Mouse (Mus musculus) midbrain, postnatal 0 days (tissue): ENCODE measurements at regions not wholly inside any gene's neighbourhood (a gene's known extent, or its start where the extent isn't known, plus 50 kb on each side); places are given as distances from the start of the nearest gene placed in this dataset.

Experiments
- ATAC-seq: fragments of 200-750 bp; cut with Nextera tagmentation; 2 replicates; pipeline ENCODE4 v1.8.0; 2017; ENCODE audit warnings: moderate number of reproducible peaks, mild to moderate bottlenecking, moderate TSS enrichment, moderate library complexity; ENCODE audit not compliant: low FRiP score
- DNase-seq: peaks from one replicate; pipeline ENCODE4 v3.0.0-alpha.2; 2015; ENCODE audit warnings: low spot score
- H3K27ac ChIP-seq: fragments of 300-500 bp; sonication (generic); 2 replicates; pipeline ENCODE4 v1.5.1; 2014; ENCODE audit warnings: low read depth, mild to moderate bottlenecking, low read length, mixed read lengths
- H3K27me3 ChIP-seq: fragments of 300-500 bp; sonication (generic); 2 replicates; pipeline ENCODE4 v1.6.1; 2014; ENCODE audit warnings: low read length, control low read depth, mixed read lengths; ENCODE audit not compliant: insufficient read depth
- H3K36me3 ChIP-seq: fragments of 300-500 bp; sonication (generic); 2 replicates; pipeline ENCODE4 v1.6.1; 2014; ENCODE audit warnings: low read length, control low read depth, mixed read lengths; ENCODE audit not compliant: insufficient read depth
- H3K4me1 ChIP-seq: fragments of 300-500 bp; sonication (generic); 2 replicates; pipeline ENCODE4 v1.6.1; 2014; ENCODE audit warnings: mild to moderate bottlenecking, control low read depth, antibody characterized with exemption, low read length, mixed read lengths; ENCODE audit not compliant: insufficient read depth
- H3K4me2 ChIP-seq: fragments of 300-500 bp; sonication (generic); 2 replicates; pipeline ENCODE4 v1.6.1; 2014; ENCODE audit warnings: low read depth, mild to moderate bottlenecking, low read length, mixed read lengths; ENCODE audit not compliant: poor library complexity, severe bottlenecking
- H3K4me3 ChIP-seq: fragments of 300-500 bp; sonication (generic); 2 replicates; pipeline ENCODE4 v1.5.1; 2014; ENCODE audit warnings: low read depth, mild to moderate bottlenecking, low read length, moderate library complexity
- H3K9ac ChIP-seq: fragments of 300-500 bp; sonication (generic); replicated peaks from 2 replicates; pipeline ENCODE4 v1.6.1; 2014; ENCODE audit warnings: mild to moderate bottlenecking, low read length, moderate library complexity, mixed read lengths; ENCODE audit not compliant: poor library complexity, severe bottlenecking
- H3K9me3 ChIP-seq: fragments of 300-500 bp; sonication (generic); 2 replicates; pipeline ENCODE4 v1.6.1; 2016; ENCODE audit warnings: low read length, control low read depth
- CTCF ChIP-seq: IDR thresholded peaks from 2 replicates; pipeline ENCODE4 v1.5.1; 2016; ENCODE audit warnings: antibody characterized with exemption, mild to moderate bottlenecking
- WGBS: fragments of 180-500 bp; shearing (Covaris S2); extraction: QIAGEN DNeasy Blood & Tissue Kit; methylation state at CpG from one replicate; pipeline ENCODE4 v1.1.7; 2014; 5-methylcytosine and 5-hydroxymethylcytosine counted together

GRCm38 (mm10) chr6:51767582-51768341, 244.1 kb downstream of the Snx10 start:
- H3K27me3 ChIP-seq: no peaks in the 10 kb centered on the region
- peak overlapping the region; percentile 37 for H3K4me2 ChIP-seq
- no peaks in the 10 kb centered on the region for H3K9me3 ChIP-seq
- H3K9ac ChIP-seq: 0 out of 2 replicates have a peak overlapping the region, but pooled peaks have one; percentile 29
- H3K4me3 ChIP-seq: peak overlapping the region; percentile 13; the same call in 1 of the 2 replicates
- peak overlapping the region; percentile 57 for H3K27ac ChIP-seq
- peak; percentile 68 for ATAC-seq
- TF ChIP-seq CTCF: no peak
- 5% methylated on average over 15 of the region's 15 CpGs for WGBS
- peaks cover 7% of the 10 kb centered on the region; the same call in 1 of the 2 replicates for H3K4me1 ChIP-seq
- no peaks in the 10 kb centered on the region for H3K36me3 ChIP-seq
- peak; percentile 78 for DNase-seq

- WGBS: 87% methylated on average over 9 of the region's 9 CpGs
- Histone ChIP-seq H3K9me3 (no peaks in the 10 kb centered on the region), H3K9ac (no peak overlapping the region), H3K4me1 (peaks cover 7% of the 10 kb centered on the region; the same call in 1 of the 2 replicates), H3K36me3 (no peaks in the 10 kb centered on the region), H3K27ac (no peak overlapping the region), H3K4me2 (no peak overlapping the region), H3K4me3 (no peak overlapping the region), H3K27me3 (no peaks in the 10 kb centered on the region)
- ATAC-seq (no peak), DNase-seq (no peak)
- TF ChIP-seq CTCF: no peak
These were observed 241.3 kb downstream of the Skap2 start for GRCm38 (mm10) chr6:51771001-51771400.

GRCm38 (mm10) chr6:51771424-51771823, 240.9 kb downstream of the Skap2 start:
- Histone ChIP-seq H3K4me3 (no peak overlapping the region), H3K9me3 (no peaks in the 10 kb centered on the region), H3K36me3 (no peaks in the 10 kb centered on the region), H3K4me2 (no peak overlapping the region), H3K27me3 (no peaks in the 10 kb centered on the region), H3K4me1 (peaks cover 7% of the 10 kb centered on the region; the same call in 1 of the 2 replicates), H3K9ac (no peak overlapping the region), H3K27ac (no peak overlapping the region)
- ATAC-seq: no peak
- DNase-seq: no peak
- 76% methylated on average over 11 of the region's 11 CpGs for WGBS
- no peak for TF ChIP-seq CTCF

GRCm38 (mm10) chr6:51774771-51775170, 237.6 kb downstream of the Skap2 start:
- WGBS: 76% methylated on average over 3 of the region's 3 CpGs
- no peaks in the 10 kb centered on the region for H3K36me3 ChIP-seq
- H3K27ac ChIP-seq: no peak overlapping the region
- H3K4me3 ChIP-seq: no peak overlapping the region
- peak; percentile 45 for TF ChIP-seq CTCF
- no peaks in the 10 kb centered on the region for H3K4me1 ChIP-seq
- ATAC-seq: no peak
- H3K4me2 ChIP-seq: no peak overlapping the region
- H3K9ac ChIP-seq: no peak overlapping the region
- H3K27me3 ChIP-seq: no peaks in the 10 kb centered on the region
- no peaks in the 10 kb centered on the region for H3K9me3 ChIP-seq
- DNase-seq: no peak

GRCm38 (mm10) chr6:51785615-51786014, 226.7 kb downstream of the Skap2 start:
- H3K4me1 ChIP-seq: no peaks in the 10 kb centered on the region; the same call in 1 of the 2 replicates
- no peaks in the 10 kb centered on the region for H3K27me3 ChIP-seq
- no peak for TF ChIP-seq CTCF
- no peak overlapping the region for H3K4me2 ChIP-seq
- H3K36me3 ChIP-seq: no peaks in the 10 kb centered on the region
- no peak overlapping the region for H3K9ac ChIP-seq
- H3K27ac ChIP-seq: no peak overlapping the region
- no peaks in the 10 kb centered on the region for H3K9me3 ChIP-seq
- 79% methylated on average over 3 of the region's 3 CpGs for whole genome bisulfite sequencing
- no peak for DNase-seq
- no peak overlapping the region for H3K4me3 ChIP-seq
- no peak for ATAC-seq

- ATAC-seq (no peak), DNase-seq (no peak)
- H3K9me3 ChIP-seq: no peaks in the 10 kb centered on the region
- H3K9ac ChIP-seq: no peak overlapping the region
- H3K27me3 ChIP-seq: no peaks in the 10 kb centered on the region
- H3K36me3 ChIP-seq: no peaks in the 10 kb centered on the region
- no peak overlapping the region for H3K4me3 ChIP-seq
- 75% methylated on average over 3 of the region's 3 CpGs for WGBS
- TF ChIP-seq CTCF: no peak
- H3K27ac ChIP-seq: no peak overlapping the region
- H3K4me1 ChIP-seq: no peaks in the 10 kb centered on the region; the same call in 1 of the 2 replicates
- no peak overlapping the region for H3K4me2 ChIP-seq
These were observed 225.5 kb downstream of the Skap2 start for GRCm38 (mm10) chr6:51786836-51787235.
